ENCODE assay signal across 8 mouse cellular contexts in genomic region chr14:79106655-79107515, GRCm38 (mm10).
A peak's percentile ranks its signal among the peaks of the same experiment; 100 is the strongest.
DNase-seq lines count a peak whose midpoint lies in the region; ATAC-seq and TF ChIP-seq lines count a peak whose summit lies in the region.

No protein-coding gene starts in this region.

- H3K27ac ChIP-seq in embryonic facial prominence, embryonic 12.5 days = no peak overlapping the region
- H3K27ac ChIP-seq in heart, adult 2 months = no peak overlapping the region
- no peak overlapping the region for H3K27ac ChIP-seq in kidney, adult 2 months (ENCODE audit: insufficient read depth, low read depth, low read length)
- H3K27ac ChIP-seq in limb, embryonic 10.5 days = no peak overlapping the region
- H3K27ac ChIP-seq in midbrain, embryonic 16.5 days (ENCODE audit: low read length) = no peak overlapping the region

- H3K9me3 ChIP-seq in embryonic facial prominence, embryonic 12.5 days = no peaks in the 10 kb centered on the region
- no peaks in the 10 kb centered on the region for H3K9me3 ChIP-seq in limb, embryonic 10.5 days (replicated peaks)
- no peaks in the 10 kb centered on the region for H3K9me3 ChIP-seq in midbrain, embryonic 16.5 days (replicated peaks; ENCODE audit: control insufficient read depth, low read length, poor library complexity, severe bottlenecking)

- no peaks in the 10 kb centered on the region for H3K36me3 ChIP-seq in embryonic facial prominence, embryonic 12.5 days
- no peaks in the 10 kb centered on the region for H3K36me3 ChIP-seq in heart, adult 2 months (ENCODE audit: control insufficient read depth, insufficient read depth, low read length)
- no peaks in the 10 kb centered on the region for H3K36me3 ChIP-seq in kidney, adult 2 months (ENCODE audit: control insufficient read depth, insufficient read depth, low read length)
- no peaks in the 10 kb centered on the region for H3K36me3 ChIP-seq in limb, embryonic 10.5 days
- H3K36me3 ChIP-seq in midbrain, embryonic 16.5 days (ENCODE audit: control insufficient read depth, insufficient read depth, low read length) = no peaks in the 10 kb centered on the region

- 31% methylated on average over 14 of the region's 14 CpGs for WGBS in embryonic facial prominence, embryonic 12.5 days
- 28% methylated on average over 14 of the region's 14 CpGs for WGBS in heart, adult 2 months
- WGBS in kidney, adult 2 months = 37% methylated on average over 14 of the region's 14 CpGs
- 42% methylated on average over 14 of the region's 14 CpGs for WGBS in limb, embryonic 10.5 days
- 24% methylated on average over 14 of the region's 14 CpGs for WGBS in midbrain, embryonic 16.5 days

- peak; percentile 28; the same call in 1 of the 2 replicates for ATAC-seq in embryonic facial prominence, embryonic 12.5 days (ENCODE audit: insufficient number of reproducible peaks, insufficient read depth, low FRiP score, low TSS enrichment)
- peak; percentile 80 for ATAC-seq in midbrain, embryonic 16.5 days

- intact Hi-C loops in heart, adult 2 months (cut with DNase I) = loop anchor here (1.0 to 10.0 kb wide), 2 partner anchors 252 to 439 kb away; no protein-coding TSS in a partner anchor

- H3K79me2 ChIP-seq in heart, adult 2 months (replicated peaks; ENCODE audit: control insufficient read depth, insufficient read depth, low read length) = no peaks in the 10 kb centered on the region

- no peak overlapping the region for H3K4me3 ChIP-seq in embryonic facial prominence, embryonic 12.5 days
- H3K4me3 ChIP-seq in heart, adult 2 months = no peak overlapping the region
- H3K4me3 ChIP-seq in kidney, adult 2 months (ENCODE audit: insufficient read depth, low read depth, low read length) = no peak overlapping the region
- H3K4me3 ChIP-seq in limb, embryonic 10.5 days = no peak overlapping the region
- no peak overlapping the region; the same call in 1 of the 2 replicates for H3K4me3 ChIP-seq in midbrain, embryonic 16.5 days (ENCODE audit: low read depth, low read length)

- H3K4me1 ChIP-seq in embryonic facial prominence, embryonic 12.5 days = no peaks in the 10 kb centered on the region
- H3K4me1 ChIP-seq in heart, adult 2 months (ENCODE audit: control insufficient read depth, insufficient read depth, low read length) = peaks cover 1% of the 10 kb centered on the region
- no peaks in the 10 kb centered on the region for H3K4me1 ChIP-seq in kidney, adult 2 months (ENCODE audit: control insufficient read depth, insufficient read depth, low read length)
- H3K4me1 ChIP-seq in limb, embryonic 10.5 days = peaks cover 4% of the 10 kb centered on the region; the same call in 1 of the 2 replicates
- peaks cover 2% of the 10 kb centered on the region; the same call in 1 of the 2 replicates for H3K4me1 ChIP-seq in midbrain, embryonic 16.5 days (ENCODE audit: control insufficient read depth, insufficient read depth, low read length)

- peak; percentile 94; the same call in 1 of the 2 replicates for TF ChIP-seq CTCF in heart, adult 2 months (IDR thresholded peaks at IDR 0.05)
- peak; percentile 87 for TF ChIP-seq CTCF in kidney, adult 2 months (conservative IDR thresholded peaks at IDR 0.05; ENCODE audit: insufficient read depth, insufficient read length, low read depth, low read length)

- no peak overlapping the region for H3K9ac ChIP-seq in embryonic facial prominence, embryonic 12.5 days
- H3K9ac ChIP-seq in heart, adult 2 months (ENCODE audit: low read depth, low read length) = no peak overlapping the region; the same call in 1 of the 2 replicates
- H3K9ac ChIP-seq in midbrain, embryonic 16.5 days (ENCODE audit: low read depth, low read length) = no peak overlapping the region

- TF ChIP-seq POLR2A in heart, adult 2 months (IDR thresholded peaks at IDR 0.05; ENCODE audit: insufficient read depth, low read depth, low read length) = 0 out of 2 replicates have a peak, but pooled peaks have one; percentile 22
- TF ChIP-seq POLR2A in kidney, adult 2 months (IDR thresholded peaks at IDR 0.05; ENCODE audit: low read depth, low read length) = no peak

- TF ChIP-seq EP300 in heart, adult 2 months (IDR thresholded peaks at IDR 0.05; ENCODE audit: insufficient read depth, low read depth, low read length) = peak; percentile 88

- DNase-seq in A20 (ENCODE audit: low read depth, low spot score) = peak; percentile 79
- peak; percentile 70 for DNase-seq in adrenal gland, postnatal 25 days
- peak; percentile 66 to 72 for DNase-seq in heart, adult 2 months
- peak; percentile 82 for DNase-seq in kidney, adult 2 months
- peak; percentile 78 for DNase-seq in limb, embryonic 10.5 days (ENCODE audit: low spot score)
- DNase-seq in spleen, postnatal 36 days (ENCODE audit: low spot score in 2 of 2) = peak; percentile 26 to 59

- no peak overlapping the region for H3K4me2 ChIP-seq in embryonic facial prominence, embryonic 12.5 days (replicated peaks)
- peak overlapping the region; percentile 46 for H3K4me2 ChIP-seq in midbrain, embryonic 16.5 days (ENCODE audit: low read length)

- no peaks in the 10 kb centered on the region for H3K27me3 ChIP-seq in embryonic facial prominence, embryonic 12.5 days
- H3K27me3 ChIP-seq in heart, adult 2 months (ENCODE audit: control insufficient read depth, insufficient read depth, low read length) = no peaks in the 10 kb centered on the region
- no peaks in the 10 kb centered on the region for H3K27me3 ChIP-seq in kidney, adult 2 months (replicated peaks; ENCODE audit: control insufficient read depth, insufficient read depth, low read length)
- no peaks in the 10 kb centered on the region for H3K27me3 ChIP-seq in limb, embryonic 10.5 days (ENCODE audit: low read depth, poor library complexity, severe bottlenecking)
- no peaks in the 10 kb centered on the region for H3K27me3 ChIP-seq in midbrain, embryonic 16.5 days (ENCODE audit: control insufficient read depth, insufficient read depth, low read depth, low read length)
